Mouse (Mus musculus): Measurements from ENCODE around the gene Hoxa7.

GRCm38 (mm10) chr6:52259081-52259790 is 37.6 kb upstream of the Hoxa7 start:
- no peak for TF ChIP-seq CTCF (IDR thresholded peaks at IDR 0.05 in 2 of 3, conservative IDR thresholded peaks at IDR 0.05 in 1 of 3; ENCODE audit: control insufficient read depth in 1 of 3, insufficient read depth in 1 of 3, low read depth in 2 of 3, low read length in 3 of 3, poor library complexity in 1 of 3, severe bottlenecking in 1 of 3)
- TF ChIP-seq POLR2A (IDR thresholded peaks at IDR 0.05; ENCODE audit: control insufficient read depth in 1 of 2, insufficient read depth in 1 of 2, low read depth in 1 of 2, low read length in 2 of 2, poor library complexity in 1 of 2), result no peak
- no peak for TF ChIP-seq GATA1 (IDR thresholded peaks at IDR 0.05; ENCODE audit: low read depth, low read length)
- no peak for TF ChIP-seq NRF1 (IDR thresholded peaks at IDR 0.05; ENCODE audit: insufficient read depth, low read depth, low read length, poor library complexity, severe bottlenecking)
- TF ChIP-seq CHD1 (IDR thresholded peaks at IDR 0.05; ENCODE audit: low read depth, low read length), result no peak
- no peak for TF ChIP-seq POLR2AphosphoS5 (IDR thresholded peaks at IDR 0.05; ENCODE audit: borderline replicate concordance, low read depth, low read length)
- TF ChIP-seq MAZ (IDR thresholded peaks at IDR 0.05; ENCODE audit: low read depth, low read length), result no peak
- TF ChIP-seq HCFC1 (IDR thresholded peaks at IDR 0.05; ENCODE audit: low read depth, low read length), result no peak
- no peak for TF ChIP-seq EP300 (IDR thresholded peaks at IDR 0.05; ENCODE audit: low read depth in 1 of 2, low read length in 2 of 2)
- TF ChIP-seq MYC (IDR thresholded peaks at IDR 0.05; ENCODE audit: low read depth, low read length), result no peak
- TF ChIP-seq JUND (IDR thresholded peaks at IDR 0.05; ENCODE audit: low read depth, low read length), result no peak
